Mouse (Mus musculus): ENCODE results near the gene Cltb. TPM values are rescaled to one million over a fixed set of nuclear protein-coding genes. Genes with fewer than 3 reads are reported as not detected.
A peak's percentile ranks its signal among the peaks of the same experiment; 100 is the strongest.
"Not testable (repeated sequence)": the region's sequence is repeated elsewhere in the genome, so short reads cannot be mapped to it uniquely, and the experiment has no call there.

Cltb gene
- total RNA-seq (2021), result 100 to 1,000 TPM; 263 to 281 TPM
- long read RNA-seq, transcript Cltb-201 (6 exons, 1,004 nt), result major isoform, 109 of 295 reads
- long read RNA-seq, transcript Cltb-202 (5 exons, 2,186 nt), result minor isoform, 36 of 295 reads
- long read RNA-seq, partial matches to known transcripts, result 144 of 295 reads
- long read RNA-seq, other reads (novel, unspliced or antisense), result 2 of 295 reads

- peak; percentile 87 to 90 for DNase-seq (ENCODE audit: low spot score in 2 of 2)
Measured at GRCm38 (mm10) chr13:54610972-54611754, at the start of gene Cltb. TSS of gene Cltb (minus strand) at chr13:54611344.

GRCm38 (mm10) chr13:54660877-54661276 is 49.7 kb upstream of the Cltb start:
- DNase-seq (ENCODE audit: low spot score in 2 of 2), result no peak

GRCm38 (mm10) chr13:54650461-54650860 is 39.3 kb upstream of the Cltb start:
- DNase-seq (ENCODE audit: low spot score in 2 of 2), result no peak

GRCm38 (mm10) chr13:54635011-54635410 is 23.9 kb upstream of the Cltb start:
- DNase-seq (ENCODE audit: low spot score in 2 of 2), result no peak

- DNase-seq (ENCODE audit: low spot score in 2 of 2), result no peak
Measured at GRCm38 (mm10) chr13:54632731-54633277, 21.7 kb upstream of the Cltb start.

GRCm38 (mm10) chr13:54629128-54629527 is 18.0 kb upstream of the Cltb start:
- DNase-seq (ENCODE audit: low spot score in 2 of 2), result no peak

- no peak for DNase-seq (ENCODE audit: low spot score in 2 of 2)
Measured at GRCm38 (mm10) chr13:54621960-54622521, 10.9 kb upstream of the Cltb start.

GRCm38 (mm10) chr13:54621155-54621932 is 10.2 kb upstream of the Cltb start, which contains the start of gene Faf2:
TSS of gene Faf2 (plus strand) at chr13:54621784.
- DNase-seq (ENCODE audit: low spot score in 2 of 2), result peak; percentile 98 to 100

GRCm38 (mm10) chr13:54616998-54617397 is 5.9 kb upstream of the Cltb start:
- no peak for DNase-seq (ENCODE audit: low spot score in 2 of 2)

GRCm38 (mm10) chr13:54616307-54616706 is 5.2 kb upstream of the Cltb start:
- DNase-seq (ENCODE audit: low spot score in 2 of 2), result no peak

GRCm38 (mm10) chr13:54613141-54613540 is 2.0 kb upstream of the Cltb start:
- not testable (repeated sequence) for DNase-seq (ENCODE audit: low spot score in 2 of 2)

- peak in 1 of 2 experiments; percentile 40 for DNase-seq (ENCODE audit: low spot score in 2 of 2)
Measured at GRCm38 (mm10) chr13:54610613-54610971, 552 bp downstream of the Cltb start.

- no peak for DNase-seq (ENCODE audit: low spot score in 2 of 2)
Measured at GRCm38 (mm10) chr13:54609301-54609700, 1.8 kb downstream of the Cltb start.

- DNase-seq (ENCODE audit: low spot score in 2 of 2), result peak in 1 of 2 experiments; percentile 44
Measured at GRCm38 (mm10) chr13:54608666-54609065, 2.5 kb downstream of the Cltb start.

GRCm38 (mm10) chr13:54608002-54608401 is 3.1 kb downstream of the Cltb start:
- no peak for DNase-seq (ENCODE audit: low spot score in 2 of 2)

- DNase-seq (ENCODE audit: low spot score in 2 of 2), result no peak
Measured at GRCm38 (mm10) chr13:54607204-54607603, 3.9 kb downstream of the Cltb start.

GRCm38 (mm10) chr13:54605426-54605825 is 5.7 kb downstream of the Cltb start:
- DNase-seq (ENCODE audit: low spot score in 2 of 2), result no peak

- no peak for DNase-seq (ENCODE audit: low spot score in 2 of 2)
Measured at GRCm38 (mm10) chr13:54604221-54604620, 6.9 kb downstream of the Cltb start.

- no peak for DNase-seq (ENCODE audit: low spot score in 2 of 2)
Measured at GRCm38 (mm10) chr13:54603501-54603900, 7.6 kb downstream of the Cltb start.

GRCm38 (mm10) chr13:54602639-54603111 is 8.5 kb downstream of the Cltb start:
- no peak for DNase-seq (ENCODE audit: low spot score in 2 of 2)

GRCm38 (mm10) chr13:54598622-54599143 is 12.5 kb downstream of the Cltb start:
- DNase-seq (ENCODE audit: low spot score in 2 of 2), result no peak

All from layer of hippocampus, adult 18-20 months (tissue).